Mouse (Mus musculus): ENCODE data around the gene Tmem196. TPM values are rescaled to one million over a fixed set of nuclear protein-coding genes. Genes with fewer than 3 reads are reported as not detected.

Tmem196 gene
- polyA plus RNA-seq (2015; fragmentation: Nextera tagmentation; extraction: Ambion mirVana) = 1.2 and 1.7 TPM in 2 replicates

DNA sequence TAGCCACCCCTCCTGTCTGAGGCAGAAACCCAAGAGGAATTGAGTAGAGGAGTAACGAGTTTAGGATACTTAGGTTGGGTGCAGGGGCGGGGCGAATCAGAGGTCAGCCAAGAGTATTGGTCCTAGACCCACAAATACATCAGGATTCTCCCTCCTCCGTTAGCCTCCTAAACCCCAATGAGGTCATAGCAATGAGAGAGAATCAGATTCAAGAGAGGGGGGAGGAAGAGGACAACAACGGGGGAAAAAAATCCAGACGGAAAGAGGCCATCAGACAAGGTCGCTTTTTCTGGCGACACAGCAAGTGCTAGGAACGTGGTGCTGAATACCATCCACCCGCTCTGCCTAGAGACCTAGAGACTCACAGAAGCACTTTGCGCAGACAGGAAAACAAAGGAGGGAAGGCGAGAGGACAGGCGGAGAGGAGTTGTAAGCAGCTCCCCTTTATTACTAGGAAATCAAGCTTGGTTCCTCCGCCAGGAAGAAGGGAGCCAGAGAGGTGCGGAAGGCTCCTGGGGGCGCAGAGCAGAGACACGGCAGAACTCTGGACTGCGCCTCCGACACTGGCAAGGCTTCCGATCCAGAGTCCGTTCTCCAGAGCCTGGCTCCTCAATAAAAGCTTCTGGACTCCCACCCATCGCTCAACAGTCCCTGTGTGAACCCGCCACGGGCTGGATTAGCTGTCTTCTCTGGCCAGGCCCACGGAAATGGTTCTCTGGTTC, at the start of gene Tmem196:
TSS of gene Tmem196 (plus strand) at position 234 of the 722 bp plus-strand sequence.
- WGBS = 2% methylated on average over 25 of the region's 25 CpGs
- H3K4me1 ChIP-seq = peaks cover 6% of the 10 kb centered on the region
- peak within 1 kb of the TSS; percentile 80 for H3K9ac ChIP-seq
- H3K27ac ChIP-seq (replicated peaks) = peak within 1 kb of the TSS; percentile 49; the same call in 1 of the 2 replicates
- peak within 1 kb of the TSS; percentile 62 for H3K4me3 ChIP-seq
- no peaks in the 10 kb centered on the region for H3K36me3 ChIP-seq
- H3K4me2 ChIP-seq = peak within 1 kb of the TSS; percentile 85
- H3K9me3 ChIP-seq = no peaks in the 10 kb centered on the region
- ATAC-seq (ENCODE audit: extremely low read depth, insufficient number of reproducible peaks, low FRiP score, low TSS enrichment) = peak; percentile 19; the same call in 1 of the 2 replicates
- no peaks in the 10 kb centered on the region; the same call in 1 of the 2 replicates for H3K27me3 ChIP-seq (replicated peaks)

DNA sequence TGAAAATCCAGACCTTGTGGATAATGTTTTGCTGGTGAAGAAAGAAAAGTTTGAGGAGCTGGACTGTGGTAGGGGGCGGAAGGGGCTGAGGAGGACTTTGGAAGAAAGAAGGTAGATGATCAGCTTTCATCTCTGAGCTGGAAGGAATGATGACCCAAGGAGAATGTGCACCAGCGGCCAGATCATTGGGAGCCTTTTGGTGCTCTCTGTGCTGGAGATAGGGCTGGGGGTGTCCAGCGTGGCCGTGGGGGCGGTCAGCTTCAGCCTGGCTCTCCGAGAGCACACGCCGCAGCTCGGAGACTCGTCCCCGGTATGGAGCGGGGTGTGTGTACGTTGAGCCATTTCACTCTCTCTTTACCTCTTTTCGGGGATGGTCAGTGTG, 680 bp downstream of the Tmem196 start:
- no peak for ATAC-seq (ENCODE audit: extremely low read depth, insufficient number of reproducible peaks, low FRiP score, low TSS enrichment)
- Histone ChIP-seq H3K27me3 (replicated peaks) (no peaks in the 10 kb centered on the region; the same call in 1 of the 2 replicates), H3K9ac (peak overlapping the region; percentile 80), H3K9me3 (no peaks in the 10 kb centered on the region), H3K4me2 (peak overlapping the region; percentile 85), H3K36me3 (no peaks in the 10 kb centered on the region), H3K4me3 (peak overlapping the region; percentile 62), H3K4me1 (peaks cover 6% of the 10 kb centered on the region), H3K27ac (replicated peaks) (peak overlapping the region; percentile 49; the same call in 1 of the 2 replicates)
- 2% methylated on average over 14 of the region's 14 CpGs for WGBS

DNA sequence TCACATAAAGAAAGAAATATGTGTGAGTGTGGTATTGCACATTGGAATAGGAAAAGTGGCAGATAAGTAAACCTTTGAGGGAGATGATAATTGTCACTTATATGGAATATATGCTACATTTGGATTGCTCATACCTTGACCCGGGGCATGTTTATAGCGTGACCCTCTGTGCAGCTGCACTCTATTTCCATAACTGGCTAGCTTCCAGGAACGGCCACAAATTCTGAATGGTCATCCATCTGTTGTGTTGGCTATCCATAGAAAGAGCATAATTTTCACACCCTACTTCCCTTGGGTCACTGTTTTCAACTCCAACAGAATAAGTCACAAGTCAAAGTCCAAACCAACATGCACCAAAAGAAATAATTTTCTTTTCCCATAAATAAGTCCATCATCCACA, 11.4 kb downstream of the Tmem196 start:
- H3K4me2 ChIP-seq = no peak overlapping the region
- WGBS = 72% methylated on average over 3 of the region's 3 CpGs
- H3K4me3 ChIP-seq = no peak overlapping the region
- no peaks in the 10 kb centered on the region for H3K4me1 ChIP-seq
- no peak overlapping the region for H3K9ac ChIP-seq
- no peaks in the 10 kb centered on the region for H3K36me3 ChIP-seq
- no peaks in the 10 kb centered on the region for H3K27me3 ChIP-seq (replicated peaks)
- H3K27ac ChIP-seq (replicated peaks) = no peak overlapping the region
- no peak for ATAC-seq (ENCODE audit: extremely low read depth, insufficient number of reproducible peaks, low FRiP score, low TSS enrichment)
- no peaks in the 10 kb centered on the region for H3K9me3 ChIP-seq

DNA sequence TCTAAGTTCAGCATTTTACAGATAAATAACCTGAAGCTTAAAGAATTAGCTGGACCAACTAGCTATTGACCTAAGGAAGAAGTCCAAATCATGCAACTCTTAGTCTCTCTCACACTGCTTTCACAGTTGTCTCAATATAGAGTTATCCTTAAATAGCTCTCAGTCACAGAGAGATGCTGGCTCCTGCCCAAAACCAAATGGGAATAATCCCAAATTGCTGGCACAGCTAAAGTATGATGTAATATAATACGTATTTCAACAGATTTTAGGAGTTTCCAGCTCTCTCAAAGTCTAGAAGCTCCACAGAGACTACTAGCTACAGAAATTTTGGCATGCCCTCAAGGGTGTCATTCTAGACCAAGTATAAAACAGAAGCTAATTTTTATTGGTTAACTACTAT, 15.1 kb downstream of the Tmem196 start:
- Histone ChIP-seq H3K9ac (no peak overlapping the region), H3K27ac (replicated peaks) (no peak overlapping the region), H3K27me3 (replicated peaks) (no peaks in the 10 kb centered on the region), H3K4me2 (no peak overlapping the region), H3K4me3 (no peak overlapping the region), H3K4me1 (no peaks in the 10 kb centered on the region), H3K9me3 (no peaks in the 10 kb centered on the region), H3K36me3 (no peaks in the 10 kb centered on the region)
- WGBS = 33% methylated on average over 1 of the region's 1 CpGs
- ATAC-seq (ENCODE audit: extremely low read depth, insufficient number of reproducible peaks, low FRiP score, low TSS enrichment) = no peak

DNA sequence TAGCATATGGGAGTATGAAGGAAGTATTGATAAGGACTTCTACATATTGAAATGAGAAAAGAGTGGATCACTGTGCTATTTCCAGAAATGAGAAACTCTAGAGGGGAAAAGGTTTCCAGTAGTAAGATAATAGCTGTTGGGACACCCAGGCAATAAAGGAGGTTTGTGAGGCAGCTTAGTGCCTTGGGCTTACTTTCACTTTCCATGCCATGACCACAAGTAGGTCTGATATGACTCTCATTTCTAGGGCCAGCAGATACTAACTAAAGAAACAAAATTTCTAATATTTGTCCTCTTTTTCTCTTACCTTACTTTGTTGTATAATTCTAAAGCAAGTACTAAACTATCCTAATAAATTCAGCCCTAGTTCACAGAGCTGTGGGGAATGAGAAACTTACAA, 19.8 kb downstream of the Tmem196 start:
- Histone ChIP-seq H3K4me2 (no peak overlapping the region), H3K4me3 (no peak overlapping the region), H3K36me3 (no peaks in the 10 kb centered on the region), H3K9ac (no peak overlapping the region), H3K27me3 (replicated peaks) (no peaks in the 10 kb centered on the region), H3K4me1 (no peaks in the 10 kb centered on the region), H3K9me3 (no peaks in the 10 kb centered on the region), H3K27ac (replicated peaks) (no peak overlapping the region)
- no peak for ATAC-seq (ENCODE audit: extremely low read depth, insufficient number of reproducible peaks, low FRiP score, low TSS enrichment)

DNA sequence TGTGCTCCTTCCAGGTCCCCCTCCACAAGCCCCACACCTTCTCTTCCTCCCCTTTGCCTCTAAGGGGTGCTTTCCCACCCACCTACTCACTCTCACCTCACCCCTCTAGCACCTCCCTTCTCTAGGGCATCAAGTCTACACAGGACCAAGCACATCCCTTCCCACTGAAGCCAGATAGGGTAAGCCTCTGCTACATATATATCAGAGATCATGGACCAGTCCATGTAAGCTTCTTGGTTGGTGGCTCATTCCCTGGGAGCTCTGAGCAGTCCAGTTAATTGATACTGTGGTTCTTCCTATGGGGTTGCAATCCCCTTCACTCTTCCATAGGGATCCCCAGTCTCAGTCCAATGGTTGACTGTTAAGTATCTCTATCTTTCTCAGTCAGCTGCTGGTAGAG, 24.4 kb downstream of the Tmem196 start:
- Histone ChIP-seq H3K9ac (no peak overlapping the region), H3K36me3 (no peaks in the 10 kb centered on the region), H3K27me3 (replicated peaks) (no peaks in the 10 kb centered on the region), H3K4me2 (no peak overlapping the region), H3K27ac (replicated peaks) (no peak overlapping the region), H3K4me3 (no peak overlapping the region), H3K9me3 (no peaks in the 10 kb centered on the region), H3K4me1 (no peaks in the 10 kb centered on the region)
- ATAC-seq (ENCODE audit: extremely low read depth, insufficient number of reproducible peaks, low FRiP score, low TSS enrichment) = no peak

DNA sequence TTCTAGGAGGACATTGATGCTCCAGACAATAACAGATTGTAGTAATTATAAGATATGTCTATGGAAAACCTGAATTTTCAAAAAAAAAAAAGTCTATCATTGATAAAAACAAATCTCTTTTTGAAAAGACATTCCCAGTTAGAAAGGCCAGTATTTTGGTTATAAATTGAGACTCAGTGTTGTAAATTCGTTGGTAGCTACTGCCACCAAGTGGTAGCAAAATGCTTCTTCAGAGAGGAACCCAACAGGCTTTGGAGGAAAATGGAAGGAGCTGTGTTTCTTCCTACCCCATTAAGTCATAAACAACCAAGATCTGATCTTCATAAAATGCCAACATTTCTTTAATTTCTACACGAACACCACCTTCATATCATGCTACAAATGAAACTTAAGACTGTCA, 36.1 kb downstream of the Tmem196 start:
- no peaks in the 10 kb centered on the region for H3K4me1 ChIP-seq
- no peak for ATAC-seq (ENCODE audit: extremely low read depth, insufficient number of reproducible peaks, low FRiP score, low TSS enrichment)
- H3K27ac ChIP-seq (replicated peaks) = no peak overlapping the region
- H3K9ac ChIP-seq = no peak overlapping the region
- H3K4me2 ChIP-seq = no peak overlapping the region
- H3K27me3 ChIP-seq (replicated peaks) = no peaks in the 10 kb centered on the region
- 3% methylated on average over 2 of the region's 2 CpGs for WGBS
- H3K9me3 ChIP-seq = no peaks in the 10 kb centered on the region
- H3K4me3 ChIP-seq = no peak overlapping the region
- no peaks in the 10 kb centered on the region for H3K36me3 ChIP-seq

DNA sequence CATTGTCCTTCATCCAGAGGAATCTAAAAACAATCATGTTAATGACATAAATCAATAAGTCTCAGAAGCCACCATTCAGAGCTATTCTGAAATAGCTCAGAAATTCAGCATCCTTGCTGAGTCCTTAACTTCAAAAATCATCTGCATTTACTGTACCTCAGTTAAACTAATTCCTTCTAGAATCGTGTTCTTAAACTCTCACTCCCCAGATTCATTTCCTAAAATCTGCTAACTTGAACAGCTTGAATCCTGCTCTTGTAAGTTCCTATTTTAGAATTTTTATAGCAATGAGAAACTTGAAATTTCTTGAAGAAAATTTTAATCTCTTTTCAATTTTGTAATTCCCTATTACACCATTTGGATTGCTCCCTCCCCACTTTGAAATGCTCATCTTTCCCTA, 52.6 kb downstream of the Tmem196 start:
- Histone ChIP-seq H3K4me3 (no peak overlapping the region), H3K9me3 (no peaks in the 10 kb centered on the region), H3K9ac (no peak overlapping the region), H3K27me3 (replicated peaks) (no peaks in the 10 kb centered on the region), H3K36me3 (no peaks in the 10 kb centered on the region), H3K27ac (replicated peaks) (no peak overlapping the region), H3K4me1 (no peaks in the 10 kb centered on the region), H3K4me2 (no peak overlapping the region)
- 58% methylated on average over 1 of the region's 1 CpGs for WGBS
- no peak for ATAC-seq (ENCODE audit: extremely low read depth, insufficient number of reproducible peaks, low FRiP score, low TSS enrichment)

DNA sequence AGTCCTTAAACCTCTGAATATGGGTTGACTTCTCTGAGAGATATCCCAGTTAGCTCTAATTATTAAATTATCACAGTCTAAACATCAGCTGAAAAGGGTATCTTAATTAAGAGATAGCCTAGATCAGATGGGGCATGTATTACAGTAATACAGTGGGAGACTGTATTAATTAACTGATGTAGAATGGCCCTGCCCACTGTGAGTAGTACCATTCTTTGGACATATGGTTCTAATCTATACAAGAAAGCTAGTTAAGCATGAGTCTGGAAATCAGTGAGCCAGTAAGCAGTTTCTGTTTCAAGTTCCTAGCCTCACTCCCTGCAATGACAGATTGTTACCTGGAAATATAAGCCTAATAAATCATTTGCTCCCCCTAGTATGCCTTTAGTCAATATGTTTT, 58.7 kb downstream of the Tmem196 start:
- H3K4me3 ChIP-seq = no peak overlapping the region
- no peak for ATAC-seq (ENCODE audit: extremely low read depth, insufficient number of reproducible peaks, low FRiP score, low TSS enrichment)
- no peaks in the 10 kb centered on the region for H3K36me3 ChIP-seq
- H3K9me3 ChIP-seq = no peaks in the 10 kb centered on the region
- H3K27ac ChIP-seq (replicated peaks) = no peak overlapping the region
- no peak overlapping the region for H3K9ac ChIP-seq
- no peaks in the 10 kb centered on the region for H3K27me3 ChIP-seq (replicated peaks)
- no peaks in the 10 kb centered on the region for H3K4me1 ChIP-seq
- no peak overlapping the region for H3K4me2 ChIP-seq

DNA sequence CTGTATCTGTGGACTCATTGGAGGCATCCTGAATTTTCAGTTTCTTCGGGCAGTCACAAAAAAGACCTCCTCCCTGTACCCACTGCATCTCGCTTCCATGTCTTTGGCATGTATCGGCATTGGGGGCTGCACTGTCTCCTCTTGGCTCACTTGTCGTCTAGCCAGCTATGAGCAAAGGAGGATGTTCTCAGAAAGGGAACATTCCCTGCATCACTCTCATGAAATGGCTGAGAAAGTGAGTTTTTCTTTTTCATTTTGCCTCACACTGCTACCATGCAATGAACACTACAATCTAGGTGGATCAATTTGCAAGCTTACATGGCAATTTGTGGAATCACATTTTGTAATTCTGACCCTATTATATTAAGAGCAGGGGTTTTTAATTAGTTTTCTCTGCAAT, 69.1 kb downstream of the Tmem196 start:
- H3K9me3 ChIP-seq = no peaks in the 10 kb centered on the region
- no peak overlapping the region for H3K27ac ChIP-seq (replicated peaks)
- no peak overlapping the region for H3K4me3 ChIP-seq
- H3K27me3 ChIP-seq (replicated peaks) = no peaks in the 10 kb centered on the region
- no peak overlapping the region for H3K9ac ChIP-seq
- no peaks in the 10 kb centered on the region for H3K36me3 ChIP-seq
- no peak overlapping the region for H3K4me2 ChIP-seq
- 71% methylated on average over 4 of the region's 4 CpGs for WGBS
- no peak for ATAC-seq (ENCODE audit: extremely low read depth, insufficient number of reproducible peaks, low FRiP score, low TSS enrichment)
- H3K4me1 ChIP-seq = no peaks in the 10 kb centered on the region

DNA sequence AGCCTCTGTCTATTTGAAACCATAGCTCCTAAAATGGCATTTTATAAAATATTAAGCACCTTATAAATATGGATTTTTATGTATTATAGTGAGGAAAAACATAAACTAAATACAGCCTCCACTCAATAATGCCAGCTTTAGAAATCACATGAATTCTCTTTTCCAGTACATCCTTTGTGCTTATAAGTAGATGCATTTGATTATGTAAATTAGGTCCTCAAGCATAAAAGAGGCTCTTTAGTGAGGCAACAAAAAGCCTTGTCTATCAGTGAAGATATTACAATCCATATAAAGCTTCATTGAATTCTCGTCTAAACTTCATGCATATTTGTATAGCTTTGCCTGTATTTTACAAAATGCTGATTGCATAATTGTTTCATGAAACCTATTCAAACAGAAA, 69.6 kb downstream of the Tmem196 start:
- H3K4me1 ChIP-seq = no peaks in the 10 kb centered on the region
- no peaks in the 10 kb centered on the region for H3K9me3 ChIP-seq
- H3K9ac ChIP-seq = no peak overlapping the region
- no peak overlapping the region for H3K4me2 ChIP-seq
- no peak overlapping the region for H3K27ac ChIP-seq (replicated peaks)
- no peaks in the 10 kb centered on the region for H3K36me3 ChIP-seq
- no peaks in the 10 kb centered on the region for H3K27me3 ChIP-seq (replicated peaks)
- no peak overlapping the region for H3K4me3 ChIP-seq
- no peak for ATAC-seq (ENCODE audit: extremely low read depth, insufficient number of reproducible peaks, low FRiP score, low TSS enrichment)
- 65% methylated on average over 1 of the region's 1 CpGs for WGBS

Measured in heart, embryonic 13.5 days (tissue).